Mouse (Mus musculus) forebrain, embryonic 15.5 days (tissue): Measurements from ENCODE around the gene Dcst2. TPM values are rescaled to one million over a fixed set of nuclear protein-coding genes. Genes with fewer than 3 reads are reported as not detected.

ENCODE experiments used
- ATAC-seq: fragments of 200-750 bp; cut with Nextera tagmentation; replicated peaks from 2 replicates; pipeline ENCODE4 v1.8.0; 2017; ENCODE audit warnings: mild to moderate bottlenecking, moderate TSS enrichment, moderate library complexity
- H3K27ac ChIP-seq: fragments of 300-500 bp; sonication (generic); replicated peaks from 2 replicates; pipeline ENCODE4 v1.5.1; 2015; ENCODE audit warnings: mild to moderate bottlenecking, inconsistent platforms
- H3K27me3 ChIP-seq: fragments of 300-500 bp; sonication (generic); 2 replicates; pipeline ENCODE4 v1.6.1; 2015; ENCODE audit warnings: inconsistent platforms
- H3K36me3 ChIP-seq: fragments of 300-500 bp; sonication (generic); 2 replicates; pipeline ENCODE4 v1.6.1; 2015; ENCODE audit warnings: mild to moderate bottlenecking, inconsistent platforms
- H3K4me1 ChIP-seq: fragments of 300-500 bp; sonication (generic); 2 replicates; pipeline ENCODE4 v1.6.1; 2015; ENCODE audit warnings: inconsistent platforms
- H3K4me2 ChIP-seq: fragments of 300-500 bp; sonication (generic); replicated peaks from 2 replicates; pipeline ENCODE4 v1.6.1; 2015; ENCODE audit warnings: mild to moderate bottlenecking, inconsistent platforms
- H3K4me3 ChIP-seq: fragments of 300-500 bp; sonication (generic); 2 replicates; pipeline ENCODE4 v1.5.1; 2015; ENCODE audit warnings: mild to moderate bottlenecking, inconsistent platforms
- H3K9ac ChIP-seq: fragments of 300-500 bp; sonication (generic); replicated peaks from 2 replicates; pipeline ENCODE4 v1.6.1; 2015; ENCODE audit warnings: mild to moderate bottlenecking, inconsistent platforms
- H3K9me3 ChIP-seq: fragments of 300-500 bp; sonication (generic); 2 replicates; pipeline ENCODE4 v1.6.1; 2016; ENCODE audit warnings: inconsistent platforms
- WGBS: fragments of 180-500 bp; shearing (Covaris S2); methylation state at CpG from one replicate; pipeline ENCODE4 v1.1.7; 2015; ENCODE audit warnings: mixed read lengths; 5-methylcytosine and 5-hydroxymethylcytosine counted together
- polyA plus RNA-seq: library from polyadenylated mRNA; unstranded; fragments of >200 nt; fragmentation: Nextera tagmentation; extraction: Ambion mirVana; gene quantifications from 2 replicates; pipeline ENCODE4 v1.2.1, GENCODE M21; 2015

Gene Dcst2
- polyA plus RNA-seq, 1 experiment from 2014 or later = 0.11 TPM

- no peak for ATAC-seq
- H3K27me3 ChIP-seq = peaks cover 5% of the 10 kb centered on the region; the same call in 1 of the 2 replicates
- H3K9ac ChIP-seq = 0 out of 2 replicates have a peak overlapping the region, but pooled peaks have one; percentile 48
- no peak overlapping the region for H3K27ac ChIP-seq
- peaks cover 68% of the 10 kb centered on the region for H3K4me1 ChIP-seq
- peak overlapping the region; percentile 46 for H3K4me3 ChIP-seq
- WGBS = under 1% methylated on average over 21 of the region's 24 CpGs
- H3K9me3 ChIP-seq = no peaks in the 10 kb centered on the region
- H3K4me2 ChIP-seq = peak overlapping the region; percentile 94
- no peaks in the 10 kb centered on the region for H3K36me3 ChIP-seq
Observed at GRCm38 (mm10) chr3:89392871-89393311, 31.1 kb downstream of the Dcst2 start.

- peaks cover 5% of the 10 kb centered on the region; the same call in 1 of the 2 replicates for H3K27me3 ChIP-seq
- H3K27ac ChIP-seq = peak overlapping the region; percentile 64
- H3K4me1 ChIP-seq = peaks cover 61% of the 10 kb centered on the region
Observed at GRCm38 (mm10) chr3:89393605-89394004, 31.8 kb downstream of the Dcst2 start.

GRCm38 (mm10) chr3:89394006-89394893, 32.5 kb downstream of the Dcst2 start, which contains the start of gene Zbtb7b:
Gene Zbtb7b, minus strand, starts transcription at chr3:89394776.
- 0% methylated on average over 39 of the region's 42 CpGs for WGBS
- Histone ChIP-seq H3K27ac (peak within 1 kb of the TSS; percentile 64), H3K4me1 (peaks cover 61% of the 10 kb centered on the region), H3K9me3 (no peaks in the 10 kb centered on the region), H3K4me3 (peak within 1 kb of the TSS; percentile 46), H3K27me3 (peaks cover 5% of the 10 kb centered on the region; the same call in 1 of the 2 replicates), H3K9ac (peak within 1 kb of the TSS; percentile 42), H3K36me3 (no peaks in the 10 kb centered on the region), H3K4me2 (peak within 1 kb of the TSS; percentile 94)
- peak; percentile 45 for ATAC-seq

More at GRCm38 (mm10) chr3:89393605-89394004, 31.8 kb downstream of the Dcst2 start:
- peak; percentile 92 for ATAC-seq
- H3K36me3 ChIP-seq = no peaks in the 10 kb centered on the region
- H3K4me3 ChIP-seq = peak overlapping the region; percentile 46
- peak overlapping the region; percentile 42 for H3K9ac ChIP-seq
- WGBS = 0% methylated on average over 15 of the region's 15 CpGs
- no peaks in the 10 kb centered on the region for H3K9me3 ChIP-seq
- H3K4me2 ChIP-seq = peak overlapping the region; percentile 94

GRCm38 (mm10) chr3:89394894-89395256, 33.1 kb downstream of the Dcst2 start:
- Histone ChIP-seq H3K4me3 (peak overlapping the region; percentile 46), H3K27me3 (peaks cover 5% of the 10 kb centered on the region; the same call in 1 of the 2 replicates), H3K4me1 (peaks cover 61% of the 10 kb centered on the region), H3K27ac (no peak overlapping the region), H3K36me3 (0 out of 2 replicates have a peak, but pooled peaks cover 1% of the 10 kb centered on the region), H3K9me3 (no peaks in the 10 kb centered on the region), H3K9ac (0 out of 2 replicates have a peak overlapping the region, but pooled peaks have one; percentile 5), H3K4me2 (peak overlapping the region; percentile 94)
- ATAC-seq = no peak
- under 1% methylated on average over 11 of the region's 12 CpGs for WGBS

GRCm38 (mm10) chr3:89395419-89395805, 33.6 kb downstream of the Dcst2 start:
- WGBS = 5% methylated on average over 10 of the region's 10 CpGs
- no peak overlapping the region for H3K27ac ChIP-seq

GRCm38 (mm10) chr3:89395806-89396653, 34.3 kb downstream of the Dcst2 start:
- under 1% methylated on average over 43 of the region's 44 CpGs for WGBS
- Histone ChIP-seq H3K9ac (peak overlapping the region; percentile 32), H3K4me2 (peak overlapping the region; percentile 94), H3K27ac (no peak overlapping the region), H3K4me3 (peak overlapping the region; percentile 41), H3K27me3 (peaks cover 5% of the 10 kb centered on the region; the same call in 1 of the 2 replicates), H3K9me3 (no peaks in the 10 kb centered on the region), H3K4me1 (peaks cover 52% of the 10 kb centered on the region), H3K36me3 (peaks cover 4% of the 10 kb centered on the region; the same call in 1 of the 2 replicates)
- no peak for ATAC-seq

More at GRCm38 (mm10) chr3:89395419-89395805, 33.6 kb downstream of the Dcst2 start:
- ATAC-seq = no peak
- Histone ChIP-seq H3K36me3 (0 out of 2 replicates have a peak, but pooled peaks cover 3% of the 10 kb centered on the region), H3K4me1 (peaks cover 57% of the 10 kb centered on the region), H3K9me3 (no peaks in the 10 kb centered on the region), H3K9ac (no peak overlapping the region), H3K4me3 (peak overlapping the region; percentile 46; the same call in 1 of the 2 replicates), H3K4me2 (peak overlapping the region; percentile 94), H3K27me3 (peaks cover 5% of the 10 kb centered on the region; the same call in 1 of the 2 replicates)

GRCm38 (mm10) chr3:89396654-89397005, 34.9 kb downstream of the Dcst2 start:
- 0% methylated on average over 4 of the region's 4 CpGs for WGBS
- no peak overlapping the region for H3K27ac ChIP-seq
- peak overlapping the region; percentile 41 for H3K4me3 ChIP-seq
- H3K9ac ChIP-seq = peak overlapping the region; percentile 32; the same call in 1 of the 2 replicates
- H3K36me3 ChIP-seq = peaks cover 8% of the 10 kb centered on the region; the same call in 1 of the 2 replicates
- peak overlapping the region; percentile 94 for H3K4me2 ChIP-seq
- no peaks in the 10 kb centered on the region for H3K9me3 ChIP-seq
- ATAC-seq = no peak
- H3K4me1 ChIP-seq = peaks cover 46% of the 10 kb centered on the region
- peaks cover 5% of the 10 kb centered on the region; the same call in 1 of the 2 replicates for H3K27me3 ChIP-seq

GRCm38 (mm10) chr3:89401329-89401728, 39.6 kb downstream of the Dcst2 start:
- no peaks in the 10 kb centered on the region for H3K9me3 ChIP-seq
- peaks cover 4% of the 10 kb centered on the region for H3K4me1 ChIP-seq
- no peak overlapping the region for H3K4me3 ChIP-seq
- 91% methylated on average over 7 of the region's 7 CpGs for WGBS
- H3K4me2 ChIP-seq = no peak overlapping the region
- no peak overlapping the region for H3K27ac ChIP-seq
- no peak for ATAC-seq
- no peak overlapping the region for H3K9ac ChIP-seq
- H3K27me3 ChIP-seq = 0 out of 2 replicates have a peak, but pooled peaks cover under 1% of the 10 kb centered on the region
- peaks cover 36% of the 10 kb centered on the region for H3K36me3 ChIP-seq

- Histone ChIP-seq H3K36me3 (peaks cover 42% of the 10 kb centered on the region), H3K27ac (no peak within 1 kb of the TSS), H3K9ac (no peak within 1 kb of the TSS), H3K27me3 (no peaks in the 10 kb centered on the region), H3K4me1 (peaks cover 4% of the 10 kb centered on the region; the same call in 1 of the 2 replicates), H3K4me3 (no peak within 1 kb of the TSS), H3K4me2 (no peak within 1 kb of the TSS), H3K9me3 (no peaks in the 10 kb centered on the region)
- ATAC-seq = no peak
- WGBS = 76% methylated on average over 5 of the region's 5 CpGs
Observed at GRCm38 (mm10) chr3:89402693-89403092, 40.9 kb downstream of the Dcst2 start, which contains the start of gene Lenep. Gene Lenep, minus strand, starts transcription at chr3:89402793.

GRCm38 (mm10) chr3:89406887-89407286, 45.1 kb downstream of the Dcst2 start:
- Histone ChIP-seq H3K4me3 (no peak overlapping the region), H3K4me1 (peaks cover 14% of the 10 kb centered on the region), H3K9me3 (no peaks in the 10 kb centered on the region), H3K4me2 (no peak overlapping the region), H3K9ac (no peak overlapping the region), H3K36me3 (peaks cover 31% of the 10 kb centered on the region), H3K27me3 (no peaks in the 10 kb centered on the region), H3K27ac (no peak overlapping the region)
- ATAC-seq = no peak
- WGBS = 85% methylated on average over 6 of the region's 6 CpGs

GRCm38 (mm10) chr3:89408448-89408847, 46.7 kb downstream of the Dcst2 start:
- Histone ChIP-seq H3K27ac (no peak overlapping the region), H3K27me3 (no peaks in the 10 kb centered on the region), H3K9me3 (no peaks in the 10 kb centered on the region), H3K9ac (no peak overlapping the region), H3K4me2 (no peak overlapping the region), H3K4me3 (no peak overlapping the region), H3K4me1 (peaks cover 19% of the 10 kb centered on the region), H3K36me3 (peaks cover 19% of the 10 kb centered on the region; the same call in 1 of the 2 replicates)
- ATAC-seq = no peak
- 72% methylated on average over 16 of the region's 16 CpGs for WGBS
